Mouse (Mus musculus): ENCODE measurements around the gene Amdhd1.

- TF ChIP-seq POLR2A (IDR thresholded peaks at IDR 0.05; ENCODE audit: insufficient read depth, low read depth, low read length), result no peak
- no peak for TF ChIP-seq CTCF (IDR thresholded peaks at IDR 0.05)
- TF ChIP-seq EP300 (IDR thresholded peaks at IDR 0.05; ENCODE audit: insufficient read depth, low read depth, low read length), result no peak
Measured at GRCm38 (mm10) chr10:93543176-93543575, 3.3 kb upstream of the Amdhd1 start.

Data from heart, adult 2 months (tissue).